Mouse (Mus musculus): ENCODE results near the gene Caskin1. TPM values are rescaled to one million over a fixed set of nuclear protein-coding genes. Genes with fewer than 3 reads are reported as not detected.

The Caskin1 gene
- polyA plus RNA-seq, 1 experiment from 2014 or later = 9.1 TPM

- no peak overlapping the region for H3K4me2 ChIP-seq (ENCODE audit: low read length)
- H3K36me3 ChIP-seq (ENCODE audit: control insufficient read depth, insufficient read depth, low read length) = peaks cover 8% of the 10 kb centered on the region
- WGBS = 83% methylated on average over 2 of the region's 2 CpGs
- H3K9me3 ChIP-seq (replicated peaks; ENCODE audit: control insufficient read depth, low read length) = no peaks in the 10 kb centered on the region
- DNase-seq (ENCODE audit: low spot score) = no peak
- ATAC-seq = no peak
- peaks cover 14% of the 10 kb centered on the region for H3K4me1 ChIP-seq (ENCODE audit: control insufficient read depth, insufficient read depth, low read length)
- H3K9ac ChIP-seq (ENCODE audit: low read length) = no peak overlapping the region
- no peak overlapping the region for H3K27ac ChIP-seq (ENCODE audit: low read depth, low read length)
- no peaks in the 10 kb centered on the region for H3K27me3 ChIP-seq (replicated peaks; ENCODE audit: control insufficient read depth, insufficient read depth, low read length)
- no peak overlapping the region for H3K4me3 ChIP-seq (ENCODE audit: low read depth, low read length)
Measured at GRCm38 (mm10) chr17:24524734-24525133, 36.3 kb downstream of the Caskin1 start.

GRCm38 (mm10) chr17:24527315-24527714 is 38.9 kb downstream of the Caskin1 start:
- peaks cover 22% of the 10 kb centered on the region for H3K4me1 ChIP-seq (ENCODE audit: control insufficient read depth, insufficient read depth, low read length)
- ATAC-seq = no peak
- 0% methylated on average over 12 of the region's 19 CpGs for WGBS

GRCm38 (mm10) chr17:24527723-24528559 is 39.5 kb downstream of the Caskin1 start, which contains the start of gene Traf7:
TSS of gene Traf7 (minus strand) at chr17:24527938.
- peak; percentile 98 for ATAC-seq
- peaks cover 25% of the 10 kb centered on the region for H3K4me1 ChIP-seq (ENCODE audit: control insufficient read depth, insufficient read depth, low read length)
- under 1% methylated on average over 40 of the region's 40 CpGs for WGBS

More at GRCm38 (mm10) chr17:24527315-24527714, 38.9 kb downstream of the Caskin1 start:
- H3K4me2 ChIP-seq (ENCODE audit: low read length) = peak overlapping the region; percentile 75
- H3K27ac ChIP-seq (ENCODE audit: low read depth, low read length) = peak overlapping the region; percentile 49; the same call in 1 of the 2 replicates
- peaks cover 17% of the 10 kb centered on the region for H3K36me3 ChIP-seq (ENCODE audit: control insufficient read depth, insufficient read depth, low read length)
- H3K9ac ChIP-seq (ENCODE audit: low read length) = peak overlapping the region; percentile 89
- no peaks in the 10 kb centered on the region for H3K27me3 ChIP-seq (replicated peaks; ENCODE audit: control insufficient read depth, insufficient read depth, low read length)
- H3K4me3 ChIP-seq (ENCODE audit: low read depth, low read length) = peak overlapping the region; percentile 82
- DNase-seq (ENCODE audit: low spot score) = peak; percentile 22
- H3K9me3 ChIP-seq (replicated peaks; ENCODE audit: control insufficient read depth, low read length) = no peaks in the 10 kb centered on the region

GRCm38 (mm10) chr17:24528560-24528918 is 40.1 kb downstream of the Caskin1 start:
- Histone ChIP-seq H3K4me3 (ENCODE audit: low read depth, low read length) (peak overlapping the region; percentile 61), H3K36me3 (ENCODE audit: control insufficient read depth, insufficient read depth, low read length) (peaks cover 17% of the 10 kb centered on the region), H3K9me3 (replicated peaks; ENCODE audit: control insufficient read depth, low read length) (no peaks in the 10 kb centered on the region), H3K4me1 (ENCODE audit: control insufficient read depth, insufficient read depth, low read length) (peaks cover 30% of the 10 kb centered on the region), H3K27me3 (replicated peaks; ENCODE audit: control insufficient read depth, insufficient read depth, low read length) (no peaks in the 10 kb centered on the region), H3K9ac (ENCODE audit: low read length) (peak overlapping the region; percentile 85), H3K4me2 (ENCODE audit: low read length) (peak overlapping the region; percentile 94), H3K27ac (ENCODE audit: low read depth, low read length) (peak overlapping the region; percentile 78)
- ATAC-seq (no peak), DNase-seq (ENCODE audit: low spot score) (no peak)
- WGBS = under 1% methylated on average over 8 of the region's 8 CpGs

More at GRCm38 (mm10) chr17:24527723-24528559, 39.5 kb downstream of the Caskin1 start, which contains the start of gene Traf7:
- H3K4me3 ChIP-seq (ENCODE audit: low read depth, low read length) = peak within 1 kb of the TSS; percentile 82
- H3K9ac ChIP-seq (ENCODE audit: low read length) = peak within 1 kb of the TSS; percentile 89
- peak; percentile 100 for DNase-seq (ENCODE audit: low spot score)
- no peaks in the 10 kb centered on the region for H3K27me3 ChIP-seq (replicated peaks; ENCODE audit: control insufficient read depth, insufficient read depth, low read length)
- no peaks in the 10 kb centered on the region for H3K9me3 ChIP-seq (replicated peaks; ENCODE audit: control insufficient read depth, low read length)
- H3K4me2 ChIP-seq (ENCODE audit: low read length) = peak within 1 kb of the TSS; percentile 94
- H3K27ac ChIP-seq (ENCODE audit: low read depth, low read length) = peak within 1 kb of the TSS; percentile 78
- H3K36me3 ChIP-seq (ENCODE audit: control insufficient read depth, insufficient read depth, low read length) = peaks cover 17% of the 10 kb centered on the region

- H3K9ac ChIP-seq (ENCODE audit: low read length) = peak overlapping the region; percentile 85
- H3K4me3 ChIP-seq (ENCODE audit: low read depth, low read length) = peak overlapping the region; percentile 61
- no peak for ATAC-seq
- H3K27ac ChIP-seq (ENCODE audit: low read depth, low read length) = peak overlapping the region; percentile 78; the same call in 1 of the 2 replicates
- peak; percentile 79 for DNase-seq (ENCODE audit: low spot score)
- H3K36me3 ChIP-seq (ENCODE audit: control insufficient read depth, insufficient read depth, low read length) = peaks cover 17% of the 10 kb centered on the region
- peak overlapping the region; percentile 94 for H3K4me2 ChIP-seq (ENCODE audit: low read length)
- no peaks in the 10 kb centered on the region for H3K9me3 ChIP-seq (replicated peaks; ENCODE audit: control insufficient read depth, low read length)
- H3K27me3 ChIP-seq (replicated peaks; ENCODE audit: control insufficient read depth, insufficient read depth, low read length) = no peaks in the 10 kb centered on the region
- 2% methylated on average over 4 of the region's 4 CpGs for WGBS
- H3K4me1 ChIP-seq (ENCODE audit: control insufficient read depth, insufficient read depth, low read length) = peaks cover 30% of the 10 kb centered on the region
Measured at GRCm38 (mm10) chr17:24529007-24529451, 40.6 kb downstream of the Caskin1 start.

- WGBS = 31% methylated on average over 5 of the region's 5 CpGs
- ATAC-seq (no peak), DNase-seq (ENCODE audit: low spot score) (no peak)
- no peak overlapping the region for H3K27ac ChIP-seq (ENCODE audit: low read depth, low read length)
- peaks cover 30% of the 10 kb centered on the region for H3K4me1 ChIP-seq (ENCODE audit: control insufficient read depth, insufficient read depth, low read length)
- no peaks in the 10 kb centered on the region for H3K9me3 ChIP-seq (replicated peaks; ENCODE audit: control insufficient read depth, low read length)
- peak overlapping the region; percentile 85 for H3K9ac ChIP-seq (ENCODE audit: low read length)
- H3K4me3 ChIP-seq (ENCODE audit: low read depth, low read length) = peak overlapping the region; percentile 61
- H3K27me3 ChIP-seq (replicated peaks; ENCODE audit: control insufficient read depth, insufficient read depth, low read length) = no peaks in the 10 kb centered on the region
- H3K36me3 ChIP-seq (ENCODE audit: control insufficient read depth, insufficient read depth, low read length) = peaks cover 15% of the 10 kb centered on the region
- peak overlapping the region; percentile 94 for H3K4me2 ChIP-seq (ENCODE audit: low read length)
Measured at GRCm38 (mm10) chr17:24529883-24530282, 41.5 kb downstream of the Caskin1 start.

GRCm38 (mm10) chr17:24530361-24531050 is 42.1 kb downstream of the Caskin1 start:
- H3K4me2 ChIP-seq (ENCODE audit: low read length) = peak overlapping the region; percentile 94
- peak overlapping the region; percentile 85 for H3K9ac ChIP-seq (ENCODE audit: low read length)
- WGBS = 26% methylated on average over 8 of the region's 8 CpGs
- no peaks in the 10 kb centered on the region for H3K27me3 ChIP-seq (replicated peaks; ENCODE audit: control insufficient read depth, insufficient read depth, low read length)
- H3K9me3 ChIP-seq (replicated peaks; ENCODE audit: control insufficient read depth, low read length) = no peaks in the 10 kb centered on the region
- peaks cover 30% of the 10 kb centered on the region for H3K4me1 ChIP-seq (ENCODE audit: control insufficient read depth, insufficient read depth, low read length)
- H3K4me3 ChIP-seq (ENCODE audit: low read depth, low read length) = no peak overlapping the region
- ATAC-seq (no peak), DNase-seq (ENCODE audit: low spot score) (no peak)
- no peak overlapping the region for H3K27ac ChIP-seq (ENCODE audit: low read depth, low read length)
- peaks cover 15% of the 10 kb centered on the region for H3K36me3 ChIP-seq (ENCODE audit: control insufficient read depth, insufficient read depth, low read length)

- no peak overlapping the region for H3K4me3 ChIP-seq (ENCODE audit: low read depth, low read length)
- no peaks in the 10 kb centered on the region for H3K27me3 ChIP-seq (replicated peaks; ENCODE audit: control insufficient read depth, insufficient read depth, low read length)
- H3K36me3 ChIP-seq (ENCODE audit: control insufficient read depth, insufficient read depth, low read length) = peaks cover 15% of the 10 kb centered on the region
- 55% methylated on average over 3 of the region's 3 CpGs for WGBS
- no peak for ATAC-seq
- DNase-seq (ENCODE audit: low spot score) = no peak
- no peak overlapping the region for H3K9ac ChIP-seq (ENCODE audit: low read length)
- H3K9me3 ChIP-seq (replicated peaks; ENCODE audit: control insufficient read depth, low read length) = no peaks in the 10 kb centered on the region
- H3K4me1 ChIP-seq (ENCODE audit: control insufficient read depth, insufficient read depth, low read length) = peaks cover 30% of the 10 kb centered on the region
- H3K4me2 ChIP-seq (ENCODE audit: low read length) = no peak overlapping the region
- H3K27ac ChIP-seq (ENCODE audit: low read depth, low read length) = no peak overlapping the region
Measured at GRCm38 (mm10) chr17:24531064-24531463, 42.7 kb downstream of the Caskin1 start.

All from forebrain, embryonic 14.5 days (tissue).